Mouse (Mus musculus): ENCODE data around the gene Ctsl.

- TF ChIP-seq EP300 (IDR thresholded peaks at IDR 0.05) (no peak), CTCF (IDR thresholded peaks at IDR 0.05) (no peak)
Observed at GRCm38 (mm10) chr13:64309842-64310241, 60.8 kb downstream of the Ctsl start.

All from lung, postnatal 0 days (tissue).